Mouse (Mus musculus): ENCODE measurements around the gene Plcl2. TPM values are rescaled to one million over a fixed set of nuclear protein-coding genes. Genes with fewer than 3 reads are reported as not detected.

The Plcl2 gene
- polyA plus RNA-seq, 1 experiment: 11.4 TPM

- Histone ChIP-seq H3K27me3 (ENCODE audit: control insufficient read depth, insufficient read depth, low read length) (no peaks in the 10 kb centered on the region), H3K4me1 (replicated peaks; ENCODE audit: control insufficient read depth, insufficient read depth, low read length) (peaks cover 7% of the 10 kb centered on the region), H3K36me3 (ENCODE audit: control insufficient read depth, insufficient read depth, low read length) (no peaks in the 10 kb centered on the region), H3K4me3 (ENCODE audit: control insufficient read depth, insufficient read depth, low read length) (no peak overlapping the region), H3K27ac (ENCODE audit: control insufficient read depth, insufficient read depth, low read length) (no peak overlapping the region)
- no peak for DNase-seq
- WGBS: 97% methylated on average over 5 of the region's 5 CpGs
- no peak for TF ChIP-seq POLR2A (IDR thresholded peaks at IDR 0.05; ENCODE audit: control insufficient read depth, extremely low read depth, insufficient read depth, low read length, poor library complexity)
- TF ChIP-seq CTCF (IDR thresholded peaks at IDR 0.05; ENCODE audit: borderline replicate concordance, control insufficient read depth, extremely low read depth, insufficient read depth, low read length, poor library complexity): no peak
Measured at GRCm38 (mm10) chr17:50586834-50587233, 77.6 kb downstream of the Plcl2 start.

- Histone ChIP-seq H3K27me3 (ENCODE audit: control insufficient read depth, insufficient read depth, low read length) (no peaks in the 10 kb centered on the region), H3K27ac (ENCODE audit: control insufficient read depth, insufficient read depth, low read length) (no peak overlapping the region), H3K4me1 (replicated peaks; ENCODE audit: control insufficient read depth, insufficient read depth, low read length) (peaks cover 9% of the 10 kb centered on the region), H3K36me3 (ENCODE audit: control insufficient read depth, insufficient read depth, low read length) (no peaks in the 10 kb centered on the region), H3K4me3 (ENCODE audit: control insufficient read depth, insufficient read depth, low read length) (no peak overlapping the region)
- no peak for DNase-seq
- TF ChIP-seq POLR2A (IDR thresholded peaks at IDR 0.05; ENCODE audit: control insufficient read depth, extremely low read depth, insufficient read depth, low read length, poor library complexity): no peak
- TF ChIP-seq CTCF (IDR thresholded peaks at IDR 0.05; ENCODE audit: borderline replicate concordance, control insufficient read depth, extremely low read depth, insufficient read depth, low read length, poor library complexity): no peak
- 70% methylated on average over 3 of the region's 3 CpGs for WGBS
Measured at GRCm38 (mm10) chr17:50587941-50588340, 78.7 kb downstream of the Plcl2 start.

- Histone ChIP-seq H3K4me1 (replicated peaks; ENCODE audit: control insufficient read depth, insufficient read depth, low read length) (no peaks in the 10 kb centered on the region), H3K36me3 (ENCODE audit: control insufficient read depth, insufficient read depth, low read length) (no peaks in the 10 kb centered on the region), H3K4me3 (ENCODE audit: control insufficient read depth, insufficient read depth, low read length) (no peak overlapping the region), H3K27me3 (ENCODE audit: control insufficient read depth, insufficient read depth, low read length) (no peaks in the 10 kb centered on the region), H3K27ac (ENCODE audit: control insufficient read depth, insufficient read depth, low read length) (no peak overlapping the region)
- WGBS: 93% methylated on average over 6 of the region's 6 CpGs
- TF ChIP-seq CTCF (IDR thresholded peaks at IDR 0.05; ENCODE audit: borderline replicate concordance, control insufficient read depth, extremely low read depth, insufficient read depth, low read length, poor library complexity) (no peak), POLR2A (IDR thresholded peaks at IDR 0.05; ENCODE audit: control insufficient read depth, extremely low read depth, insufficient read depth, low read length, poor library complexity) (no peak)
- no peak for DNase-seq
Measured at GRCm38 (mm10) chr17:50600178-50600577, 91.0 kb downstream of the Plcl2 start.

- no peak overlapping the region for H3K4me3 ChIP-seq (ENCODE audit: control insufficient read depth, insufficient read depth, low read length)
- TF ChIP-seq CTCF (IDR thresholded peaks at IDR 0.05; ENCODE audit: borderline replicate concordance, control insufficient read depth, extremely low read depth, insufficient read depth, low read length, poor library complexity) (no peak), POLR2A (IDR thresholded peaks at IDR 0.05; ENCODE audit: control insufficient read depth, extremely low read depth, insufficient read depth, low read length, poor library complexity) (no peak)
- H3K4me1 ChIP-seq (replicated peaks; ENCODE audit: control insufficient read depth, insufficient read depth, low read length): no peaks in the 10 kb centered on the region
- WGBS: 85% methylated on average over 1 of the region's 1 CpGs
- DNase-seq: no peak
- no peaks in the 10 kb centered on the region for H3K36me3 ChIP-seq (ENCODE audit: control insufficient read depth, insufficient read depth, low read length)
- no peak overlapping the region for H3K27ac ChIP-seq (ENCODE audit: control insufficient read depth, insufficient read depth, low read length)
- H3K27me3 ChIP-seq (ENCODE audit: control insufficient read depth, insufficient read depth, low read length): no peaks in the 10 kb centered on the region
Measured at GRCm38 (mm10) chr17:50600696-50601095, 91.5 kb downstream of the Plcl2 start.

GRCm38 (mm10) chr17:50606890-50607289, 97.7 kb downstream of the Plcl2 start:
- H3K4me1 ChIP-seq (replicated peaks; ENCODE audit: control insufficient read depth, insufficient read depth, low read length): peaks cover 4% of the 10 kb centered on the region; the same call in 1 of the 2 replicates
- H3K27me3 ChIP-seq (ENCODE audit: control insufficient read depth, insufficient read depth, low read length): no peaks in the 10 kb centered on the region
- H3K27ac ChIP-seq (ENCODE audit: control insufficient read depth, insufficient read depth, low read length): no peak overlapping the region
- no peak for DNase-seq
- H3K4me3 ChIP-seq (ENCODE audit: control insufficient read depth, insufficient read depth, low read length): no peak overlapping the region
- 98% methylated on average over 2 of the region's 2 CpGs for WGBS
- peaks cover 16% of the 10 kb centered on the region for H3K36me3 ChIP-seq (ENCODE audit: control insufficient read depth, insufficient read depth, low read length)
- no peak for TF ChIP-seq POLR2A (IDR thresholded peaks at IDR 0.05; ENCODE audit: control insufficient read depth, extremely low read depth, insufficient read depth, low read length, poor library complexity)

- WGBS: 96% methylated on average over 4 of the region's 4 CpGs
- no peak overlapping the region for H3K4me3 ChIP-seq (ENCODE audit: control insufficient read depth, insufficient read depth, low read length)
- H3K27ac ChIP-seq (ENCODE audit: control insufficient read depth, insufficient read depth, low read length): no peak overlapping the region
- TF ChIP-seq POLR2A (IDR thresholded peaks at IDR 0.05; ENCODE audit: control insufficient read depth, extremely low read depth, insufficient read depth, low read length, poor library complexity): no peak
- H3K4me1 ChIP-seq (replicated peaks; ENCODE audit: control insufficient read depth, insufficient read depth, low read length): peaks cover 4% of the 10 kb centered on the region; the same call in 1 of the 2 replicates
- DNase-seq: no peak
- no peaks in the 10 kb centered on the region for H3K27me3 ChIP-seq (ENCODE audit: control insufficient read depth, insufficient read depth, low read length)
- peaks cover 34% of the 10 kb centered on the region for H3K36me3 ChIP-seq (ENCODE audit: control insufficient read depth, insufficient read depth, low read length)
Measured at GRCm38 (mm10) chr17:50609908-50610307, 100.7 kb downstream of the Plcl2 start.

- Histone ChIP-seq H3K27ac (ENCODE audit: control insufficient read depth, insufficient read depth, low read length) (no peak overlapping the region), H3K4me1 (replicated peaks; ENCODE audit: control insufficient read depth, insufficient read depth, low read length) (no peaks in the 10 kb centered on the region), H3K4me3 (ENCODE audit: control insufficient read depth, insufficient read depth, low read length) (no peak overlapping the region), H3K36me3 (ENCODE audit: control insufficient read depth, insufficient read depth, low read length) (no peaks in the 10 kb centered on the region), H3K27me3 (ENCODE audit: control insufficient read depth, insufficient read depth, low read length) (no peaks in the 10 kb centered on the region)
- TF ChIP-seq CTCF (IDR thresholded peaks at IDR 0.05; ENCODE audit: borderline replicate concordance, control insufficient read depth, extremely low read depth, insufficient read depth, low read length, poor library complexity): no peak
- no peak for DNase-seq
- 86% methylated on average over 7 of the region's 7 CpGs for WGBS
Measured at GRCm38 (mm10) chr17:50620794-50621537, 111.8 kb downstream of the Plcl2 start.
